Mouse (Mus musculus) CD4-positive helper T cell, adult 2 months (primary cell): ENCODE results near the gene Wasf3.
"Not testable (repeated sequence)": the region's sequence is repeated elsewhere in the genome, so short reads cannot be mapped to it uniquely, and the experiment has no call there.

ENCODE experiments used
- DNase-seq: peaks from one replicate; pipeline ENCODE4 v3.0.0-alpha.2; 2012; ENCODE audit warnings: low read depth, missing footprints, low spot score

The Wasf3 gene

DNA sequence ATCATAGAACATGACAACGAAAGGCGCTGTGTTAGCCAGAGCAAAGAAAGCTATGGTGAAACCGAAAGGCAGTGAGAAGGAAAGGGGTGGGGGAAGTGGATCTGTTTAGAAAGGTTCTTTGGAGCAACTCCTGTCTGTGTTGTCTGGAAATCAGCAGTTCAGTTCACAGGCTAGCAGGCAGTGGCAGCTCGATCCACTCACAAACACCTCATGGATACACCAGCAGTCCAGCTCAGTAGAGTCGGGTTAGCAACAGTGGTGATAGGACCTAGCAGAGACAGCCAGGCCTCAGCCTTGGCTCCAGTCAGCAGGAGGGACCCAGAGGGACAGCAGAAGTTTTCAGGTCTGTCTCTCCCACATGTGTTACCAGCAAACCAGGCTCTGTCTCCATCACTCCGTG is 16.2 kb downstream of the Wasf3 start:
- not testable (repeated sequence) for DNase-seq

DNA sequence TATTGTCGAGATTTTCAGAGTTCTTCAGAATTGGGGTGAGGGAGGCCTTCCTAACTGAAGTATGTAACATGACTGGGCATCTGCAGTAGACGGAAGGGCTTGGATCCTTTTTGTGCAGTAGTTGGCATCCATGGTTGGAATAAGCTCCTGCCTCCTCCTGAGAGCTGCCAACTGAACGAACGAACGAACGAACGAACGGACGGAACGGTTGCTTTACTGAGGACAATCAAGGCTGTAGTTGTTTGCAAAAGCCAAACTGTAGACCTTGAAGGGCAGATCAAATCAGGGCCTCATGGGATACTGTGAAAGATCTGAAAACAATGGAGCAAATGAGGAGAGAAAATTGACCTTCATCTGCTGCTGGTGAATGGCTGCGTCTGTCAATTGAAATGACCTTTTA is 17.5 kb downstream of the Wasf3 start:
- DNase-seq: no peak

DNA sequence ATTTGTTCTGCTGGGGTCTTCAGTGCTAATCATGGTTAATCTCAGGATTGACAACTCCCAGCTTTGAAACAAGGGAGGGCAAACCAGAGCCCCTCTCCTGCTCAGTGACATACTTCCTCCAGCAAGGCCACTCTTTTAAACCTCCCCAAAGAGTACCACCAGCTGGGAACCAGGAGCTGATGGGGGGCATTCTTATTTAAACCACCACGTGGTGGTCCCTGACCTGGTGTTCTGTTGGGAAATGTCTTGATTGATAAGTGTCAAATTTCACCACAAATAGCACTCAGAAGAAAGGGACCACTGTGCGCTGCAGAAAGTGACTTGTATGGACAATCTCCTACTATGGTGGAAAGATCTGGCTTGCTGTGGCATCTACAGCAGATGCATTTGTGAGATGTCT is 19.1 kb downstream of the Wasf3 start:
- no peak for DNase-seq

DNA sequence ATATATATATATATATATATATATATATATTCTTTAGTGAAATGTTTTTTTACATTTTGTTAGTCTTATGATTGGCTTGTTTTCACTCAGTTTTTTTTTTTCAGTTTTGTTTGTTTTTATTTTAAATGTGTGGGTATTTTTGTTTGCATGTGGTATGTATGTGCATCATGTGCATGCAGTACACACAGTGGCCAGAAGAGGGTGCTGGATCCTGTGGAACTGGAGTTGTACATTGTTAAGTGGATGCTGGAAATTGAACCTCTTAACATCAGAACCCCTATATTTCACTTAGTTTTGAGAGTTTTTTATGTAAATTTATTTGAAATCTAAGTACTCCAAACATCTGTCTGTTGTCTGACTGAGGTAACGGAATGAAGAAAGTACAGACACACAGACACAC is 21.3 kb downstream of the Wasf3 start:
- no peak for DNase-seq

DNA sequence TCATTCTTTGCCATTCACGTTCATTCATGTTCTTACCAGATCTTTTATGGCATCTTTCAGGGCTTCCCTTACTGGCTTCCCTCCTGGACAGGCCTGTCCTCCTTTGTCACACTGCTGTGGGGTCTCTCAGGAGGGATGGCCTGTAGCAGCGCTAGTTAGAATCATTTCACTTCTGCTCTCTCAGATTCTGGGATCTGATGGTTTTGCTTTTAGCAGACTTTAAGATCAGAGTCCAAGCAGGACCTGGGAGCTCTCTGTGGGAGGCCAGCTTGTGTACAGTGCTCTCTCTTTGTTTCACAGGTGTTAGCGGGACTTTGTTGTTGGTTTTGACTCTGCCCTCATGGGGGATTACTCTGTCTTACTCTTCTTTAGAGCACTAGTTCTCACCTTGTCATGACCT is 23.0 kb downstream of the Wasf3 start:
- DNase-seq: no peak

DNA sequence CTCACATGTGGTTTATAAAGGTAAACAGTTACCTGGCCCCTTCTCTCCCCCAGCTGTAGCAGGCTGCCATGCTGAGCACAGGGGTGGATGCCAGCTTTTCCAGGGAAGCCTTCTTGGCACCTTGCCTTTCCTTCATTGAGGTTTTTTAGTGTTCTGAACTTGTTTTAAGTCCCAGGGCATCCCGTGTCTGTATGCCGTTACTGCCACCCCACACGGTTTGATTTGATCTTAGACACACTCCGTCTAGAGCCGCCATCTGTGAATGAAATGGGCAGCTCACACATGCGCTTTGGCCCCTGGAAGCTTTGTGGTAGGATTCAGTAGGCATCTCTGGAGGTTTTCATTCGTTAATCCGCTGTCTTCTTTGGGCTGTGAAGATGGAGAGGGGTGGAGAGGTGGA is 23.8 kb downstream of the Wasf3 start:
- no peak for DNase-seq

DNA sequence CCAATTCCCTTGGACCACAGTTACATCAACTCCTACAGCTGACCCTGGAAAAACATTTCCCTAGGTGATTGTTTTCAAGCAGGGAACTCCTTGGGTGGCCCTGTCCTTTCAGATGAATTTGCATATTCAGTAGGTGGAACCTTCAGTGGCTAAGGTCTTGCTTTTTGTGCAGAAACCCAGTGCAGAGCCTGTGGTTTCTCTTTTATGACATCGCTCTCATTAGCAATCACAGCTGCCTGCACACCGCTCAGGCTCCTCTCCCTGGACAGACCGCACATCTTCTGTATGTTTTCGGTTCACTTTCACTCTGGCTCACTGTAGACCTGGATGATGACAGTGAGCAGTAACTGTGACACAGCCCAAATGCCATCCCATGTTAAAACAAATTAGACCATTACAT is 26.0 kb downstream of the Wasf3 start:
- no peak for DNase-seq

DNA sequence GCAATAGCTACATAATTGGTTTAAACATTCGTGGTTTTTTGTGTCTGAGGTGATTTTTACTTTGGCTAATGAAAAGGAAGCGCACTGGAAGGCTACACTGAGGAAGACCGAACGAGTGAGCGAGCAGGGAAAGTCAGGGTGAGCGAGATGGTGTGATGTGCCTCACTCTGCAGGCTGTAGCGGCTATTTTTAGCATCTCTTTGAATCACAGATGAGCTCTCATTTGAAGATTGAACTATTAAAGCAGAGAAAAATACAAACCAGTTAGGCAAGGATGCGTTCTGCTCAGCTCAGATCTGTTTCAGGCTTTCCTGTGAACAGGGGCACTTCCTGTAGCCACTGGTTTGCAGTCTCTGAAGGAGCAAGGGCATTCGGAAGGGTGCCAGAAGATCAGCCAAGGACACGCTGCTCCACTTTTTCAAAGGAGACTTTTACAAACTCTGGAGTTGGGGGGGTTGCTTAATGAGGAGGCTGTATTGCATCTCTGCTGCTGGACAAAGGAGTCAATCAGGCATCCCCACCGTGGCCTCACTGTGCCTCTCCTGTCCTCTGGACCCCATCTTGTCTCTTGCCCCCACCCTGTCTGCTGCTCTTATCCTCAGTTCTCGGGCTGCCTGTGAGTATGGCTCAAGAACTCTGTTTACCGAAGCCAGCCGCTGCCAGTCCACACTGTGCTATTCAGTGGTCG is 28.1 kb downstream of the Wasf3 start:
- no peak for DNase-seq

DNA sequence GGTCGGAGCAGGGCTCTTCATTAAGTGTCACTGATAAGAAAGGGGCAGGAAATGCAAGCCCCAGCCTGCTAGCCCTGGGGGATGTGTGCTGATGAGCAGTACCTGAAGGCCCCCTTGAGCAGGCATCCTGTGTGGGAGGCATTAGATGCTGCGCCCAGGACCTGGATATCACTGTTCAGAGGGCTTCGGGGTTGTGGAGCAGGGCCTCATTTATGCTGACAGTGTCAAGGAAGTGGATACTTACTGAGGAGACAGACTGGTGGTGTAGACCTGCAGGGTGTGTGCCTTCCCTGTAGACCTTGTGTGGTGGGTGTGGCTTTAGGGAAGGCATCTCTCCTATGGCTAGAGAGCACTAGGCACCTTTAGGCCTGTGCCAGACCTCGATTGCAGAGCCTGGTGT is 29.8 kb downstream of the Wasf3 start:
- no peak for DNase-seq

DNA sequence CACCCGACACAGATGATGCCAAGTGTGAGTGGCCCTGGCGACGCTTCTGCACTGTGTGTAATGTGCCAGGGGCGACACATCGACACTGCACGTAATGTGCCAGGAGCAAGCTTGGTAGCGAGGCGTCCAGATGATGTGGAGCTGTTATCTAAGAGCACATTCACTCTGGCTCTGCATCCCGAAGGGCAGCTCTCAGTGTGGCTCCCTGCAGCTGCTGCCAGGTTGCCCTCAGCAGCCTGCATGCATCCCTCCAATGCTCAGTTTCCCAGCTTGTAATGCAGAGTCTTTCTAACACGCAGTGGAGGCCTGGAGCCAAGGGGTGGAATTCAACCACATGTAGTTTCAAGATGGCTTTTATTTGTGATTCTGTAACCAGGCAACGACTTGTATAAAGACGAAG is 30.4 kb downstream of the Wasf3 start:
- DNase-seq: no peak

DNA sequence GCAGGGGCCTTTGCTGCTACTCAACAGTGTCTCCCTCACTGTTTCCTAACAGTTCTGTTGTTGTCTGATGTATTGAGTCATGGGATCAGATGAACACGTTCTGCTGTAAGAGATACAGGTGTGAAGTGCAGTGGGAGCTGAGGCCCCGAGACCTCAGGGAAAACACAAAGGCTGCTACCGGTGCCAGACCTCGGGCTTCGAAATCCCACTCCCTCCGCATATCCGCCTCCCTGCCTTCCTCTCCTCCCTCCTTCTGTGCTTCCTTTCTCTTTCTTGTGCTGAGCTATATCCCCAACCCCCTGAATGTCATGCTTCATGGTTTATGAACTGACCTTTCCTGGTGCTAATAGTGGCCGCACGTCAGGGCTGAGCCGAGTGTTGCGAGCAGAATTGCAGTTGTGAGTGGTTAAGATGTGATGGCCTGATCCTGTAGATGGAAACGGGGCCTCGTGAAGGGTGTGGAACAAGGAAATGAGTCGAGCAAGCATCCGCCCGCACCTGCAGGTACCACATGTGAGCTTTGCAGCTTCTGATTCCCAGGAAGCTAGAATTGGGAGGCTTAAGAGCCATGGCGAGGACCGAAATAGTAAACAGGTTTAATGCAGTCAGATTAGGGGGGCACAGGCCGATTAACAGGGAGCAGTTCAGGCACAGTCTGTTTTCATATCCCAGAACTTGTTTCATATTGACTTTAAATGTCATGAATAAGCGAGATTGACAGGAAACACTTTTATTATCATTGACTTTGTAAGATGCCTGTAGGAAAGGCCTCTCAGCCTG is 31.7 kb downstream of the Wasf3 start:
- DNase-seq: no peak

DNA sequence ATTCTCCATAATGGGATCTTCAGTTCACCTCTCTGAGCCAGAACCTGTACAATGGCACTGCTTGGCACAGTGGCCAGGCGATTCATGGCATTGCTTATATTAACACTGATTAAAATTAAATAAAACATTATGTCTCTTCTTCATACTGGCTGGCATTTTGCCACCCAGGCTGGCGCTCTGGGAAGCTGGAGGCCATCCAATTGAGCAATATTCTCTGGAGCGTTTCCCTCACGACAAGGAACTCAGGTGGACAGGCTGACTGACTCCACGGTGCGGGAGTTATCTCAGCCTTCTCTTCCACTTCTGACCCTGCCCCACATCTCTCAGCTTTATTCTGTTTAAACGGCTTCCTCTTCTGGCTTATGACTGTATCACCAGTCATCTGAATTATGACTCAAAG is 33.3 kb downstream of the Wasf3 start:
- no peak for DNase-seq

DNA sequence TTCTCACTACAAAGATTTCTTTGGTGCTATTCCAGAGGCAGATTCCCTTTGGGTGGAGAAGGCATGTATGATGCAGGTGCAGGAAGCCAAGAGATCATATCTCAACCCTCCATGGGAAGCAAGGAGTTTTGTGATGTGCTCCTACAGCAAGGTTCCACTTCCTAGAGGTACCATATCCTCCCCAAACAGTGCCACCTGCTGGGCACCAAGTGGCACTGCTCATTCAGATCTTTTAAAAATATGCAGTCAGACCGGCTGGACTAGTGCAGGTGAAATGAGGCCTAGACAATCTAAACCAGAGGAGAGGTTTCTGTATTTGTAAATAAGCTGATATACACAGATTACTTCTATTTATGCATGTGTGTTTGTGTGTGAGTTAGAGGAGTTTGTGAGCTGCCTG is 35.3 kb downstream of the Wasf3 start:
- peak; percentile 7 for DNase-seq

DNA sequence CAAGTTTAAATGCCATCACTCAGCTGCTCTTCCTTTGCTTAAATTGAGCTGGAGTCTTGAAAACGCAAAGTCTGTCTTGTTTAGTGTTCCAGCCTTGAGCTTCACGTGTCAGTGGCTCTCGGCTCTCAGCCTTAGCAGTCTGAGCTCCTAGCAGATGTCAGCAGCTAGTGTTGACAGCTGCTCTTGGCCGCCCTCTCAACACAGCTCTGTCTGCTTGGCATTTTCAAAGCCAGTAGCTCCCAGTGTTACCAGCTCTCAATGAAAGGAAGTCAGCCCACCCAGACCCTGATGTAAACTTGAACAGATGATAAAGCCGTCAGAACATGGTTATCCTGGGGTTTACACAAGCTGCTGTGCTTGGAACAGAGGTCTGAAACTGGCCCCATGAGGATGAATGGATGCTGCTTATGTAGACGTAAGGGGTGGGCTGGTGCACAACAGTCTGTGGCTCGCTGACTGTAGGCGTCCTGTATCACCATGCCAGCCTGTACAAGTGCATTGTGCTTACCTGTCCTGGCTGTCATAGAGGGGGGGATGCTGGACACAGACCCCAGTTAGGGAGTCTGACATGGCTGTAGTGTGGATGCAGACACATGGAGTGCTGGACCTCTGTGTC is 40.0 kb downstream of the Wasf3 start:
- DNase-seq: no peak

DNA sequence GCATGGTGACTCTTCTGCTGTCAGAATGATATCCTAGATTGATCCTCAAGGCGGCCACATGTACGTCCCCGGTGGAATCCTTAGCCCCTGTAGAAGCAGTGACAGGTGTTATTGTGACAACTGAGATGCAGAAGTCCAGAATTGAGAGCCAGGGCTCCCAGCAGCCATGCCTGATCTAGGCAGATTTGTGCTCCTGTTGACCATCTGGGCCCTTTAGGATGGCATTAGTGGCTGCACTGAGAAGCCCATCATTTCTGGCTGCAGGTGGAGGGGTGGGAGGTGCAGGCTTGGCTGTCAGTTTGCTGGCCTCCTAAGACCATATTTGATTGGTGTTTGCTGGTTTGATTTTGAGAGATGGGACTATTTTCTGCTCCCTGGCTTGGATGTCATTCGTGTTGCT is 40.9 kb downstream of the Wasf3 start:
- no peak for DNase-seq

DNA sequence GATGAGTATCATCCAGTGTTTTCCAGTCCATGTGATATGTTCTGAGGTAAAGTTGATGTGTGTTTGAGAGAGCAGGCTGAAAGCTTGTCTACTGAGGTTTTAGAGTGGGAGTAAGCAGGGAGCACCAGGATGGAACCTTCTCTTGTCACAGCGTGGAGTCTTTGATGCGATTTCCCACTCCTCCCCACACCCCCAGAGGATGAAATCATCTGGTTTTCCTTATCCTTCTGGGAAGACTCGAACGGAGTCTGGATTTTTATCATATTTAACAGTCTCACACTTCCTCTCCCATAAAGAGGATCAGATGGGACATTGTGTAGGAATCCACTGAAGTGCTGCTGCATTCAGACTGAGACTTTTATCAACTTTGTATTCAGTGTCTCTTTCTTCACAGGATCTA is 43.3 kb downstream of the Wasf3 start:
- DNase-seq: no peak

DNA sequence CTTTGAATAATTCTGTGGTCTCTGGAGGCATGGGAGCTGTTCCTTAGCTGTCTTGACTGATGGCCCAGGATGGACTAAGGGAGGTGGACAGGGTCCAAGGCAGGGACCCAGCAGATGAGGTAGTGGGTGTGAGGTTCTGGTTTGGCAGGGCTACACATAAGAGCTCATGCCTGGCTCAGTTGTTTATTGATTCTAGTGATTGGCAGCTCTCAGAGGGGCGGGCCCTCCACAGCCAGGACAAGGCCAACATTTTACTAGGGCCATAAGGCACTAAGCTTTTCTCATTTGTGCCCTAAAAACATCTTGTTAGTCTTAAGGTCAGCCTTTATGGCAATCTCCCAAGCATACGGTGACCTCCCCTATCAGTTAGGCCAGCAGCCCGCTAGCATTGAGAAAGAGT is 47.0 kb downstream of the Wasf3 start:
- DNase-seq: no peak

DNA sequence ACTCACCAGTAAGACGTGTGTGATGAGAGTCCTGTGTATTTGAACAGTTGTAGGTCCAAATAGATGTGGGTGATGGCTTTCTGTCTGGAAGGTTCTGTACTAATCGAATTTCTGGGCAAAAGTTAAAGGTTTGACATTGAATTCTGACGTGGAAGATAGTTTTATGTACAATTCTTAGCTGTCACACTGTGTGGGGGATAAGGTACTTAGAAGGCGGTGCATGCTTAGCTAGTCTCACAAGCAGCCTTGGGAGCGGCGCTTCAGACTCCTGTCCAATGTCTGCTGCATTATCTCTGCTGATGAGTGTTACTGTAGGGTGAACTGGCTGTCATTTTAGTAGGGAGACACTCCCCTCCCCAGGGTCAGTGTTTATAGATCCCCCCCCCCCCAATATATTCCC is 47.7 kb downstream of the Wasf3 start:
- DNase-seq: no peak

DNA sequence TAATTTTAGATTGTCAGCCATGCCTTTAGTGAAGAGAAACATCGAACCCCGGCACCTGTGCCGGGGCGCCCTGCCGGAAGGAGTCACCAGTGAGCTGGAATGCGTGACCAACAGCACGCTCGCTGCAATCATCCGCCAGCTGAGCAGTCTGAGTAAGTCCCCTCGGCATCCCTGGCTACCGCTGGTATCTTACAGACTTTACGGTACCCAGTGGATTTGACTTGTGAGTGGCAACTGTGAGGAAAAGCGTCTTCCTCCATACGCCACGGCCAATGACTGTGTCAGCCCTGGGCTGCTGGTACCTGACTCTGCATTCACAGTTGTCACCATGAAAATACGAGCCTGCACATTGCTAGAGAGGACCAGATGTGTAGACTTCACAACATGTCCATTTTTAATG is 50.5 kb downstream of the Wasf3 start:
- no peak for DNase-seq

DNA sequence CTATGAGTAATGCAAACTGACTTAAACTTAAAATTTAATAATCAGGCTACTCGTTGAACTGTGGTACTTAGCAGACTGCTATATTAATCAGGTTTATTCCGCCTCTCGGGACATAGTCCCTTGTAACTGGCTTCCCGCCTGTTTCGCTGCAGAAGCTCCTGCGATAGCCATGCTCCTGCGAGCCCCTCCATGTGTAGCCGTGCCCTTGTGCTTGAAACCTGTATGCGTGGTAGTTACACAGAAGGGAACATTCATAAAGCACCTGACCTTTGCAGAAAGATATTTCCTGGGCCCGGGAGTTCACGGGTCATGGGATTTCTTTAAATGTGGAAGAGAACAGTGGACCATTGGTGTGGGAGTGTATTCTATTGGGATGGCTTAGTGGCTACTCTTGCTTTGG is 52.0 kb downstream of the Wasf3 start:
- no peak for DNase-seq

DNA sequence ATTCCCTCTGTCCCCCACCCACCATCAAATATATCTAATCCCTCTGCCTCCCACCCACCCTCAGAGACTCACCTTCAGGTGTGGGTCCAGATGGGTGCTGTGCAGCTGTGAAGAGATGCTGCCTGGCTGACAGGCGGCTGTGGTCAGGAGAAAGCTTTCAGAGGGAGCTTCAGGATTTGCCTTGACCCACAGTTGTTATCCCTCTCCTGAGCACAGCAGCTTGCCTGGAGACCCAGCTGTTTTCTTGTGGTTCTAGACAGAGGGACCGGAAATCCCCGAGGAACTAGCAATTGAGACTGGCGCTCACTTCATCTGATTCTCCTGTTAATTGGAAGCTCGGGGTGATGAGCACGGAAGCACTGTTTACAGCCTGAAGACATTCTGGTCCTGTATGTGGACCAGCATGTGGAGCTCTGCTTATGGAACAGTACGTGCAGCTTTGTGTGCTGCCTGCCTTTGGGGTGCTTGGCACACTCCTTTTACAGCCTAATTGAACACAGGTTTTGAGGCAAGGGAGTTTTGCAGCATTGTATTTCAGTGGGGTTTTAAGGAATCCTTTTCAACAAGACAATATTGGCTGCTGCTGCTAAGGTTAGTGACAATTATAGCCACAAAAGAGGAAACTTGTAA is 54.5 kb downstream of the Wasf3 start:
- DNase-seq: no peak

DNA sequence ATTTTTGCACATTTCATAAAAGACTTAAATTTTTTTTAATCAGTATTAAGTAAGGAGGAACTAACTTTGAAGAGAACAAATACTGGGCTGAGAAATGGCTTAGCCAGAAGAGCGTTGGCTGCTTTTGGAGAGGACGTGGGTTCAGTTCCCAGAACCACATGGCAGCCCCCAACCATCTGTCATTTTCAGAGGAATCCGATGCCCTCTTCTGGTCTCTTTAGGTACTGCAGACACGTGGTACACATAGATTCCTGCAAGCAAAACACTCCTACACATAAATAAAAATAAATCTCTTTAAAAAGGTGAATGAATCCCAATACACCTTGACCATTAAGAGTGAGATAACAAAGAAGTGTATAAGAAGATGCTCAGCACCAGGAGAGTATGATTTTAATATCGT is 55.5 kb downstream of the Wasf3 start:
- DNase-seq: no peak

DNA sequence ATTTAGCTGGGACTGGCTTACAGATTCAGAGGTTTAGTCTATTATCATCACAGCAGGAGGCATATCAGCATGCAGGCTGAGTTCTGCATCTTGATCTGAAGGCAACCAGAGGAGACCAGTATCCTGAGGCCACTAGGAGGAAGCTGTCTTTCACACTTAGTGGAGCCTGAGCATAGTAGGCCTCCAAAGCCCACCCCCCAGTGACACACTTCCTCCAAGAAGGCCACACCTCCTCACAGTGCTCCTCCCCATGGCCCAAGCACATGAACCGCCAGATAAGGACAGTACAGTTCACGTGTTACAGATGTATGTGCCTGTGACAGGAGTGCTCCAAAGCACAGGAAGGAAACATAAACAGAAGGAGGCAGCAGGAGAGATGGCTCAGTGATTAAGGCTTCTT is 58.0 kb downstream of the Wasf3 start:
- no peak for DNase-seq
